ENCODE assay signal across 7 mouse cellular contexts in the genomic region with DNA sequence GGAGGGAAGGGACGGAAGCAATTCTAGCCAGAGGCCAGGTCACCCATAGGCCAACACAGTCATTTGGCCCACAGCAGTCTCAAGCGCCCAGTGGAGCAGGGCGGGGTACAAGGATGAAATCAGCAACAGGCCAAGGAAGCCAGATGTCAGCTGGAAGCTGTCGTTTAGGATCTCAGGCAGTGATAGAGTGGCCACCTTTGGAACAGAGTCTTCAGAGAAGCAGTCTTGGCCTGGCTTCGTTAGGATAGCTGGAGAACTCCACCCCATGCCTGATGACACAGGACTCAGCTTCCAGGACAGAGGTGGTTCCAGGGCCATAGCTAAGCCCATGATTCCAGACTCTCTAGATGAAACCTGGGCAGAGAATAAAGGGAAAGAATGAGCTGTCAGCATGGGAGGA. TPM values are rescaled to one million over a fixed set of nuclear protein-coding genes. Genes with fewer than 3 reads are reported as not detected.
DNase-seq lines count a peak whose midpoint lies in the region; ATAC-seq and TF ChIP-seq lines count a peak whose summit lies in the region.

No protein-coding gene starts in this region.

- ATAC-seq in midbrain, embryonic 11.5 days (ENCODE audit: low FRiP score): no peak
- no peak for ATAC-seq in kidney, postnatal 0 days (replicated peaks; ENCODE audit: low FRiP score, low read depth)
- peak; percentile 14; the same call in 1 of the 2 replicates for ATAC-seq in stomach, embryonic 16.5 days (ENCODE audit: insufficient read depth, low FRiP score)

- H3K27ac ChIP-seq in midbrain, embryonic 10.5 days (replicated peaks): 0 out of 2 replicates have a peak overlapping the region, but pooled peaks have one; percentile 1
- H3K27ac ChIP-seq in midbrain, embryonic 11.5 days (ENCODE audit: low read depth, low read length): no peak overlapping the region
- H3K27ac ChIP-seq in kidney, postnatal 0 days: peak overlapping the region; percentile 86
- H3K27ac ChIP-seq in stomach, embryonic 16.5 days (ENCODE audit: low read length): peak overlapping the region; percentile 92

- H3K36me3 ChIP-seq in midbrain, embryonic 10.5 days: peaks cover 59% of the 10 kb centered on the region
- 0 out of 2 replicates have a peak, but pooled peaks cover 2% of the 10 kb centered on the region for H3K36me3 ChIP-seq in midbrain, embryonic 11.5 days (ENCODE audit: control insufficient read depth, insufficient read depth, low read length)
- peaks cover 21% of the 10 kb centered on the region for H3K36me3 ChIP-seq in kidney, postnatal 0 days (ENCODE audit: insufficient read depth, low read length)
- H3K36me3 ChIP-seq in stomach, embryonic 16.5 days (ENCODE audit: control insufficient read depth, insufficient read depth, low read length): no peaks in the 10 kb centered on the region

- peaks cover 12% of the 10 kb centered on the region for H3K4me1 ChIP-seq in midbrain, embryonic 10.5 days
- H3K4me1 ChIP-seq in midbrain, embryonic 11.5 days (ENCODE audit: control insufficient read depth, insufficient read depth, low read length): no peaks in the 10 kb centered on the region
- peaks cover 22% of the 10 kb centered on the region; the same call in 1 of the 2 replicates for H3K4me1 ChIP-seq in kidney, postnatal 0 days (replicated peaks; ENCODE audit: insufficient read depth, low read length)
- peaks cover 52% of the 10 kb centered on the region for H3K4me1 ChIP-seq in stomach, embryonic 16.5 days (ENCODE audit: control insufficient read depth, insufficient read depth, low read length)

- H3K4me3 ChIP-seq in midbrain, embryonic 10.5 days: no peak overlapping the region
- H3K4me3 ChIP-seq in midbrain, embryonic 11.5 days (ENCODE audit: low read depth, low read length): no peak overlapping the region
- no peak overlapping the region for H3K4me3 ChIP-seq in kidney, postnatal 0 days (replicated peaks; ENCODE audit: low read depth, low read length)
- no peak overlapping the region for H3K4me3 ChIP-seq in stomach, embryonic 16.5 days (replicated peaks; ENCODE audit: low read length)

- WGBS in midbrain, embryonic 10.5 days: 81% methylated on average over 5 of the region's 5 CpGs
- 85% methylated on average over 5 of the region's 5 CpGs for WGBS in midbrain, embryonic 11.5 days
- 52% methylated on average over 5 of the region's 5 CpGs for WGBS in kidney, postnatal 0 days
- 62% methylated on average over 5 of the region's 5 CpGs for WGBS in stomach, embryonic 16.5 days

- no peak for DNase-seq in midbrain, embryonic 10.5 days (ENCODE audit: low spot score)
- DNase-seq in midbrain, embryonic 11.5 days (ENCODE audit: low spot score, missing footprints): no peak
- peak; percentile 62 to 79 for DNase-seq in heart, adult 18-20 months
- DNase-seq in kidney, postnatal 0 days (ENCODE audit: low spot score): no peak
- no peak for DNase-seq in left cerebral cortex, adult 11 months (ENCODE audit: low spot score)
- DNase-seq in right cerebral cortex, postnatal 14 days: no peak

- TF ChIP-seq CTCF in kidney, postnatal 0 days (IDR thresholded peaks at IDR 0.05; ENCODE audit: low read depth): no peak

- H3K9me3 ChIP-seq in midbrain, embryonic 10.5 days (replicated peaks): no peaks in the 10 kb centered on the region
- H3K9me3 ChIP-seq in midbrain, embryonic 11.5 days (ENCODE audit: control insufficient read depth, low read length): no peaks in the 10 kb centered on the region
- no peaks in the 10 kb centered on the region for H3K9me3 ChIP-seq in kidney, postnatal 0 days (replicated peaks; ENCODE audit: low read length)
- no peaks in the 10 kb centered on the region for H3K9me3 ChIP-seq in stomach, embryonic 16.5 days (replicated peaks; ENCODE audit: control insufficient read depth, low read length)

- H3K4me2 ChIP-seq in midbrain, embryonic 11.5 days: no peak overlapping the region
- no peak overlapping the region for H3K4me2 ChIP-seq in kidney, postnatal 0 days (ENCODE audit: low read length)
- H3K4me2 ChIP-seq in stomach, embryonic 16.5 days (ENCODE audit: low read depth, low read length): no peak overlapping the region

- no peak overlapping the region for H3K9ac ChIP-seq in midbrain, embryonic 11.5 days (ENCODE audit: low read length)
- no peak overlapping the region for H3K9ac ChIP-seq in kidney, postnatal 0 days (ENCODE audit: low read depth, low read length)
- no peak overlapping the region; the same call in 1 of the 2 replicates for H3K9ac ChIP-seq in stomach, embryonic 16.5 days (ENCODE audit: low read length)

- H3K27me3 ChIP-seq in midbrain, embryonic 10.5 days (ENCODE audit: low read depth, poor library complexity, severe bottlenecking): no peaks in the 10 kb centered on the region
- H3K27me3 ChIP-seq in midbrain, embryonic 11.5 days (ENCODE audit: control insufficient read depth, insufficient read depth, low read length): no peaks in the 10 kb centered on the region
- H3K27me3 ChIP-seq in kidney, postnatal 0 days (ENCODE audit: insufficient read depth, low read length): no peaks in the 10 kb centered on the region
- no peaks in the 10 kb centered on the region for H3K27me3 ChIP-seq in stomach, embryonic 16.5 days (ENCODE audit: control insufficient read depth, insufficient read depth, low read length)

RNA-seq across cellular contexts. Expression of a gene that starts 28.9 kb away (rescaled TPM):
- 0.32 and 0.57 TPM in 2 replicates for polyA plus RNA-seq in midbrain, embryonic 10.5 days (2016; fragmentation: Nextera tagmentation; extraction: Ambion mirVana)
- 0.34 and 0.57 TPM in 2 replicates for polyA plus RNA-seq in midbrain, embryonic 11.5 days (2014; fragmentation: Nextera tagmentation; extraction: Ambion mirVana)
- total RNA-seq in heart, adult 18-20 months (2021): 10 to 100 TPM in 1 of 2 experiments, 1 to 10 TPM in 1; 6.6 to 11.5 TPM
- 18.5 and 26.9 TPM in 2 replicates for polyA plus RNA-seq in kidney, postnatal 0 days (2015; fragmentation: Nextera tagmentation; extraction: Ambion mirVana)
- 5.1 and 5.9 TPM in 2 replicates for polyA plus RNA-seq in stomach, embryonic 16.5 days (2015; fragmentation: Nextera tagmentation; extraction: Ambion mirVana)

RNA-seq across cellular contexts. Expression of a gene that starts 38.2 kb away (rescaled TPM):
- 33.5 and 37.6 TPM in 2 replicates for polyA plus RNA-seq in midbrain, embryonic 10.5 days (2016; fragmentation: Nextera tagmentation; extraction: Ambion mirVana)
- polyA plus RNA-seq in midbrain, embryonic 11.5 days (2014; fragmentation: Nextera tagmentation; extraction: Ambion mirVana): 28.5 and 29.8 TPM in 2 replicates
- 1 to 10 TPM; 5.5 to 7.0 TPM for total RNA-seq in heart, adult 18-20 months (2021)
- polyA plus RNA-seq in kidney, postnatal 0 days (2015; fragmentation: Nextera tagmentation; extraction: Ambion mirVana): 26.6 and 28.3 TPM in 2 replicates
- polyA plus RNA-seq in stomach, embryonic 16.5 days (2015; fragmentation: Nextera tagmentation; extraction: Ambion mirVana): 19.4 and 23.2 TPM in 2 replicates

RNA-seq across cellular contexts. Expression of a gene that starts 50.6 kb away (rescaled TPM):
- 25.4 and 27.3 TPM in 2 replicates for polyA plus RNA-seq in midbrain, embryonic 10.5 days (2016; fragmentation: Nextera tagmentation; extraction: Ambion mirVana)
- polyA plus RNA-seq in midbrain, embryonic 11.5 days (2014; fragmentation: Nextera tagmentation; extraction: Ambion mirVana): 15.3 and 17.3 TPM in 2 replicates
- 1 to 10 TPM; 8.7 to 9.8 TPM for total RNA-seq in heart, adult 18-20 months (2021)
- 26.3 TPM in 2 replicates for polyA plus RNA-seq in kidney, postnatal 0 days (2015; fragmentation: Nextera tagmentation; extraction: Ambion mirVana)
- 20.6 and 20.7 TPM in 2 replicates for polyA plus RNA-seq in stomach, embryonic 16.5 days (2015; fragmentation: Nextera tagmentation; extraction: Ambion mirVana)

RNA-seq across cellular contexts. Expression of a gene that starts 53.2 kb away (rescaled TPM):
- 2.3 and 3.0 TPM in 2 replicates for polyA plus RNA-seq in midbrain, embryonic 10.5 days (2016; fragmentation: Nextera tagmentation; extraction: Ambion mirVana)
- 4.6 TPM in 2 replicates for polyA plus RNA-seq in midbrain, embryonic 11.5 days (2014; fragmentation: Nextera tagmentation; extraction: Ambion mirVana)
- 1 to 10 TPM; 5.7 TPM for total RNA-seq in heart, adult 18-20 months (2021)
- 4.2 and 4.6 TPM in 2 replicates for polyA plus RNA-seq in kidney, postnatal 0 days (2015; fragmentation: Nextera tagmentation; extraction: Ambion mirVana)
- polyA plus RNA-seq in stomach, embryonic 16.5 days (2015; fragmentation: Nextera tagmentation; extraction: Ambion mirVana): 1.3 and 1.4 TPM in 2 replicates

Comparison
In these comparisons a context has a peak if more than half of its experiments do, and no peak if none do; other contexts are left out.
1. DNase-seq: peak in heart, adult 18-20 months (2 of 2); none in midbrain, embryonic 10.5 days (single experiment), midbrain, embryonic 11.5 days (single experiment), kidney, postnatal 0 days (single experiment), left cerebral cortex, adult 11 months (single experiment) and right cerebral cortex, postnatal 14 days (single experiment).